Mouse (Mus musculus) liver, adult 2 months (tissue): Measurements from ENCODE around the gene Snf8.

Source experiments
- CTCF ChIP-seq: fragments of 200-500 bp; IDR thresholded peaks from 2 replicates; pipeline ENCODE4 v1.5.1; 2011; ENCODE audit warnings: low read depth, low read length, control low read depth
- POLR2A ChIP-seq: fragments of 200-500 bp; IDR thresholded peaks from 2 replicates; pipeline ENCODE4 v1.6.1; 2011; ENCODE audit warnings: low read length, control low read depth; ENCODE audit not compliant: insufficient read depth; ENCODE audit errors: extremely low read depth

DNA sequence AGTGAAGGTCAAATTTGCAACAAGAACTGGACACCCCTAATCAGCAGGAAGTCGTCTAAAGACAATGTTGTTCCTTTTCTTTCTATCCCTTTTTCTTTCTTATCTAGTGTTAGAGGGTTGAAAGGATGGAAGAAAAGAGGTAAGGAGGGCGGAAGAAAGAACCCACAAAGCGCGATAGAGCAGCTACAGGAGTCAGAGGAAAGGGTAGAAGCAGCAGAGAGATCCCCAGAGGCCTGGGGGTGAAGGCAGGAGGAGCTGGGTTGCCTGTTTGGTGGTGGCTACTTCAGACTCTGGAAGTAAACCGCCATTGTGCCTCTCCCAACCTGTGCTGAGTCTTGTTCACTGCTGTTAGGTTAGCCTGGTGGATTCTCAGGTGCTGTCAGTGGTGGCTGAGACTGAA is 6.6 kb upstream of the Snf8 start:
- no peak for TF ChIP-seq CTCF
- TF ChIP-seq POLR2A = no peak
